Mouse (Mus musculus) embryo, embryonic 10.5 days (tissue): ENCODE results near the gene Lcn12.

Experiments used
- DNase-seq: peaks from one replicate; pipeline ENCODE4 v3.0.0-alpha.2; 2015; ENCODE audit warnings: low spot score

The Lcn12 gene

DNA sequence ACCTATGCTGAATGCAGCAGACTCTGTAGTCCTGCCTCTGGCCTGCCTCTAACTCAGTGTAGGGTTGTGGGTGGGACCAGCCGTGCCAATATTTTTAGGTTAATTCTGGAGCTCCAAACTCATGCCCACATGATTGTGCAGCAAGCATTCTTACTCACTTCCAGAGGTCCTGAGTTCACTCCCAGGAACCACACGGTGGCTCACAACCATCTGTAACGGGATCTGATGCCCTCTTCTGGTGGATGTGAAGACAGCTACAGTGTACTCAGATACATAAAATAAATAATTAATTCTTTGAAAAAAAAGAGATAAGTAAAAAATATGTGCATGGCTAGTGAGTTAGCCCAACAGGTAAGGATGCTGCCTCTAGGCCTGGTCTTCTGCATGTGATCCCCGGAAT, 2.8 kb upstream of the Lcn12 start:
- peak; percentile 66 for DNase-seq

DNA sequence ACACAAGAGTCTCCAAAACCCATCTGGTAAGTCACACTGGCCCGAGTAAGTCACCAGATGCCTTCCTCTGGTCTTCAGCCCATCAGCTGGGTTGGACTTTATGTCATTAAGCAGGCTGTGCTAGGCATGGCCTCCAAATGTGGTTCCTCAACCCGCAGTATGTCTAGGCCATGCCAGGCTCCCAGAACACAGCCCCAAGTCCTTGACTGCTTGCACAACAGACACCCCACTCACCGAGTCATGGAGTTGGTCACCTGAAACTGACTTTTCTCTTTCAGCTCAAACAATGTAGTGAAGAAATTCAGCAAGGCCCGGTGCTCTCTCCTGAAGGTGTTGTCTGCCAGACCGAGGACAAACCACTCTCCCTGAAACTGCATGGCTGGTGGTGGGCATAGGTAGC, 723 bp downstream of the Lcn12 start:
- no peak for DNase-seq

DNA sequence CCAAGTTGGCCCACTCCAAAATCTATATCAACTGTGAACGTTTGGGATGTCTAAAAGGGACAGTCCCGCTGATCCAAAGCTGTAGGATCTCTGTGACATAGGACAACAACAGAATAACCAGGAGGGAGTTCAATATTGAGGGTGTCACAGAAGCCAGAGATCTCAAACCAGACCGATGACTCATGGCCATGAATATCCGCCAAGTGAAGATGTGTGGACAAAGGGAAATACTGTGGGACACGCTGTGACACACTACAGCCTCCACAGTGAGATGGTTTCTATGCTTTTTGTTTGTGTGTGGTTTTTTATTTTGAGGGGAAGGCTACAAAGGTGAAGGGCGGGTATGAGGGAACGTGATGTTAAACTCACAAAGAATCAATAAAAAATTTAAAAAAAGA, 5.0 kb downstream of the Lcn12 start:
- no peak for DNase-seq

DNA sequence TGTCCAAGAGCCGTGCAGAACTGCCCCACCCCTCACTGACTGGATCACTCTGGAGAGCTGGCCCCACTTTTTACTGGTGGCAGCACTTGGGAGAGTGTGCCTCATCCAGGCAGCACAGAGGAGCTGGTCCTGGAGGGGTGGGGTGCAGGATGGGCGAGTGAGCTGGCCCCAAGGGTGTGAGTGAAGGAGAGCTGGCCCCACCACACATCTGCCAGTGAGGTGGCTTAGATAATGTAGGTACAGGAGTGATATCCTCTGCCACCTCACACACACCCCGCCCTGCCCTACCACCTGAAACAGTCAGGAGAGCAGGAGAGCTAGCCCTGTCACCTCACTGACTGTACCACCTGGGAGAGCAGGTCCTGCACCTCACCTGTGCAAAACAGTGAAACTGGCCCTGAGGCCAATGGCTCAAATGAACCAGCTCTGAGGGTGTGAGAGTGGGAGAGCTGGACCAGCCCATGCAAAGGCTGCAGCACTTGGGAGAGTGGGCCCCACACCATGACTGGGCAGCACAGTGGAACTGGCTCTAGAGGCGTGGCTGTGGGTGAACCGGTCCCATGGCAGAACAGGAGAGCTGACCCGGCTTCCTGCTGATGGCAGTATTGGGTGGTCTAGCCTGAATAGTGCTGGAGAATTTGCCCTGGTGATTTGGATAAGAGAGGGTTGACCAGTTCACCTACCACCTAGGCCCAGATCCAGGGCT, 5.6 kb downstream of the Lcn12 start:
- DNase-seq = no peak

DNA sequence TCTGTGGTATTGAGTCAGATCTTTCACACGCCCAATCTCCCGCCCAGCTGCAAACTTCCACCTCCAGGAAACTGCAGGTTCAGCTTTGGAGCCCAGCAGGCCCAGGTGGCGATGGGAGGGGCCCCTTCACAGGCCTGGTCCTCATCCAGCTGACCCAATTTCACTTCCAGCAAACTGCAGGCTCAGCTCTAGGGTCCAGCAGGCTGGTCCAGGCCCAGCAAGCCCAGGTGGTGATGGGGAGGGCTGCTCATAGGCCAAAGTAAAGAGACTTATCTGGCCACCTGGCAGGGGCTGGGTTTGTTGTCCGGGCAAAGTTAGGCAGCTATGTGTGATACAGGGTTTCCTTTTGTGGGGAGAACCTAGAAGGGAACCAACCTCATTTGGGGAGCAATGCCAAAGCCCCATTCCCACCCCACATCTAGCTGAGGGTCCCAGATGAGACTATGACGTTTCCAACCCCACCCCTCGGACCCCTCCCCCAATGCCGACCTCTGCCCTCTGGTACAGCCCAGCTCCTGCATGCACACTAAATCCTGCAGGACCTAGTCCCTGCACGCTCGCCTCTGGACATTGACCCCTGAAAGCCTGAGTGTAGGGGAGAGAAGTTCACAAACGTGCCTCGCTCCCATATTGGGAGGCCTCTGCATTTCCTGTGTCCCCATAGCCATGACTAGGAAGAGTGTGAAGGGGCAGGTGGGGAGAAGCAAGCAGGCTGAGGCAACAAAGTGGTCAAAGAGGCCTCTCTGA, 8.6 kb downstream of the Lcn12 start:
- DNase-seq = no peak

DNA sequence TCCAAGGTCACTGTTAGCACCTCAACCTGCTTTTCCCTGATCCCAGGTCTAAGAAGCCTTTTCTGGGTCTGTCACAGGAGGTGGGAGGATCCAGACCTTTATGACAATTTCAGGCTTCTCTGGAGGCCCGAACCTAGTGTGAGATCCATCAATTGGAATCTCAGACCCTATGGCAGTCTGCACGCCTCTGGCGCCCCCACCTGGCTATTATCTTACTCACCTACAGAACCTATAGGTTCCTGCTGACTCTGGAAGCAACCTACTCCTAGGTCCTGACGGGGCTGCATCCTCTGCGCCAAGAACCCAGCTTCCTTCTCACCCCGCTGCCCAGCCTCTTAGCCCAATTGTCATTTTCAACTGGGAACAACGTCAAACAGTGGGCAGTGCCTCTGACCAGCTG, 10.7 kb downstream of the Lcn12 start:
- peak; percentile 53 for DNase-seq

DNA sequence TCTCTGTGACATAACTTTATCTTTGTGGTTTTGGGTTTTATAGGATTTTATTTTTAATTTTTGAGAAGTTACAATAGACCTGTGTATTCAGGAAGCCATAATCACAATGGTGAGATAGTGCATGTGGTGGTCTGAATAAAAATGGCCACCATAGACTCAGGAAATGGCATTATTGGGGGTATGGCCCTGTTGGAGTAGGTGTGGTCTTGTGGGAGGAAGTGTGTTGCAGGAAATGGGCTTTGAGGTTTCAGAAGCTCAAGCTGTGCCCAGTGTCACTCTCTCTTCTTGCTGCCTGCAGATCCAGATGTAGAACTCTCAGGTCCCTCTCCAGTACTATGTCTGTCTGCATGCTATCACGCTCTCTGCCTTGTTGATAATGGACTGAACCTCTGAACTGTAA, 13.2 kb downstream of the Lcn12 start:
- no peak for DNase-seq

DNA sequence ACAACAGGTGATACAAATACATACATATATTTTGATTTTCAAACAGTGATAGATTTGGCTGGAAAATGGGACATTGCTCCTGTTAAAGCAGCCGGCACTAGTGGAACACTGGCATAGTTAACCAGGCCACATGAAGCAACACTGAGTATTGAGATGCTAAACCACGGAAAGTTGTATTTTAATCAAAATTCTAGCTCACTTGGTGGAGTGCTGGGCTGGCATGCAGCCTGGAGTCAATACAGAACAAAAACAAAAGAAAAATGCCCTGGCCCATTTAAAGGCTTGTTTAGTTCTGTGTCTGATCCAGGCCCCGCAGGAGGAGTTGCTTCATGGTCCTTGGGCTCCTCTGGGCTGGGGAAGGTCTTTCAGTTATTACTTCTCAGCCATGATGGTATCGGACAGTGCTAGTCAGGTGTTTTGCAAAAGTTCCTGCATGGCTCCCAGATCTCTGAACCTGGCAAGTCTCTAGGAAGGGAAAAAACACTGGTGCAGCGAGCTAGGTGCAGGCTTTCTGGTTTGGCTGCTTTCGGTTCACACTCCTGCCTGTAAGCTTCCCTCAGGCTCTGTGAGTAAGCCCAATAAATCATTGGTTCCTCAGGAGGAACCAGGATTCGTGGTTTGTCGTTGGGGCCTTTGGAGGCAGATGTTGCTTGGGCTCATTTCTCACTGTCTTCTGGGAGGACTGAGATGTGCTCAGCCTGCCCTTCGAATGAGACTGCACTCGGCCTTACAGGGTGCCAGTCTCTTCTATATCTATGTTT, 14.0 kb downstream of the Lcn12 start:
- DNase-seq = no peak

DNA sequence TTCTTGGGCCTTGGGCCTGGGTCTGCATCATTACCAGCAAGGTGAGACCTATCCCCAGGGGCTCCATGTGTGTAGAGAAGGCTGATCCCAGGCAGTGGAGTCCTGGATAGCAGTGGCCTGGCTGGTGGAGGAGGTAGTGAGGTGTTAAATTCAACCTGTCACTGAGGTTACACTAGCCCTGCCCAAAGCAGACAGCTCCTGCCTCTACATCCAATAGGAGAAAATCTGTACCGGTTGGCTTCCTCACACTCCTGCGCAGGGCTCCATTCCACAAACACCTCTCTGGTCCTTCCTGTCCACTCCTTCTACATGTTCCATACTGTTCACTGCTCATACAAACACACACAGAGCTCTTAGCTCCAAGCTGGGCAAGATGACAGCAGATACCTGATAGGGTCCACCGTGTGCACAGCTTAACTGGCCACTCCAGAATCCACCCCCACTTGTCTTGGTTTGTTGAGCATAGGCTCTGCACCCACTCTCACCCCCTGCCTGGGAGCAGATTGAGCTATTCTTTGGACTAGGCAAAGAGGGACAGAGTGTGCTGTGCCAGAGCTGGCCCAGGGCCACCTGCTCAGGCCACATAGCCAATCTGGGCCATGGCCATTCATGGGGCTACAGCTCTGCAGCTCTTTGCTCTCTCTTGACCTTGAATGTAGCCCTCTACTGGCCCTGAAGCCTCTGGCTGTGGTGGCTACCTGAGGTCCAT, 15.6 kb downstream of the Lcn12 start:
- DNase-seq = no peak

DNA sequence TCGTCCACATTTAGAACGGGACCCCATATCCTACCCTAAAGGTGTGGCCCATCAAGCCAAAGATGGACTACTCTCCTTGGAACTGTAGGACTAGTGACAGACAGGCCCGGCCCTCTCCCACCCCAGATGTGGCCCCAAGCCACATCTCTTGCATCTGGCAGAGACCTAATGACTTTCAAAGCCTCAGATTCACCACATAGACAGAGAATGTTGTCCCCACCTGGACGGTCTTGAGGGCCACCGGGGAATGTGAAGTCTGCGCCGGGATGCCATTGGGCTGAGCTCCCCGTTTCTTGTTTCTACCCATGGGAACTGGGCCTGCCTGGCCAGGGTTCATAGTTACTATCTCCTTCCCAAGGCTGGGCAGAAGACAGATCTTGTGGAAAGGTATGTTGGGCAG, 16.2 kb downstream of the Lcn12 start:
- no peak for DNase-seq

DNA sequence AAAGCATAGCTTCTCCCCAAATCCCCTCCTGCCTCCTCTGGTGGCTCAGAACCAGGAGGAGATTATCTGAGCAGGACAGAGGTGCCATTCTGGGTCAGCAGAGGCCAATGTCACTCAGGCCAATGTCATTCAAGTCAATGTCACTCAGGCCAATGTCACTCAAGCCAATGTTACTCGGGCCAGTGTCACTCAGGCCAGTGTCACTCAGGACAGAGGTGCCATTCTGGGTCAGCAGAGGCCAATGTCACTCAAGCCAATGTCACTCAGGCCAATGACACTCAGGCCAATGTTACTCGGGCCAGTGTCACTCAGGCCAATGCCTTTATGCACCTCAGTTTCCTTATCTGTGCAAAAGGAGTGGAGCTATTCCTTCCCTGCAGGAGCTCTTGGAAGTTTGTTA, 21.2 kb downstream of the Lcn12 start:
- no peak for DNase-seq

DNA sequence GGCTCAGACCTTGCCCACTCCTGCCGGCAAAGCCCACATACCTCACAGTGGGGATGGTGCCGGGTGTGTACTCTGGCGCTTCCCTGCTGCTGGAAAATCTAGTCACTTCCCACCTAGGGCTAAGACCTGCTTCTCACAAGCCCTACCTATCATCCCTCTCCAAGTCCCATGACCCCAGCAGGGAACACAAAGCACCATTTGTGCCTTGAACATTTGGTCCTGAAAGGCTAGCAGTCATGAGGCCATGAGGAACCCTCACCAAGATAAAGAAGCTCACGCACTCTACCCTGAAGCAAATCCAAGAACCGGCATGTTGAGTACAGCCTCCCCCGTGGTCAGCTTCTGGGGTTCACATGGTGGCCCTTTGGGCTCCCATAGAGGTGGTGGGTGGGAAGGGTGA, 23.7 kb downstream of the Lcn12 start, which contains the start of gene Ptgds:
Ptgds (minus strand) TSS at position 78 of the 400 bp plus-strand sequence.
- DNase-seq = no peak

DNA sequence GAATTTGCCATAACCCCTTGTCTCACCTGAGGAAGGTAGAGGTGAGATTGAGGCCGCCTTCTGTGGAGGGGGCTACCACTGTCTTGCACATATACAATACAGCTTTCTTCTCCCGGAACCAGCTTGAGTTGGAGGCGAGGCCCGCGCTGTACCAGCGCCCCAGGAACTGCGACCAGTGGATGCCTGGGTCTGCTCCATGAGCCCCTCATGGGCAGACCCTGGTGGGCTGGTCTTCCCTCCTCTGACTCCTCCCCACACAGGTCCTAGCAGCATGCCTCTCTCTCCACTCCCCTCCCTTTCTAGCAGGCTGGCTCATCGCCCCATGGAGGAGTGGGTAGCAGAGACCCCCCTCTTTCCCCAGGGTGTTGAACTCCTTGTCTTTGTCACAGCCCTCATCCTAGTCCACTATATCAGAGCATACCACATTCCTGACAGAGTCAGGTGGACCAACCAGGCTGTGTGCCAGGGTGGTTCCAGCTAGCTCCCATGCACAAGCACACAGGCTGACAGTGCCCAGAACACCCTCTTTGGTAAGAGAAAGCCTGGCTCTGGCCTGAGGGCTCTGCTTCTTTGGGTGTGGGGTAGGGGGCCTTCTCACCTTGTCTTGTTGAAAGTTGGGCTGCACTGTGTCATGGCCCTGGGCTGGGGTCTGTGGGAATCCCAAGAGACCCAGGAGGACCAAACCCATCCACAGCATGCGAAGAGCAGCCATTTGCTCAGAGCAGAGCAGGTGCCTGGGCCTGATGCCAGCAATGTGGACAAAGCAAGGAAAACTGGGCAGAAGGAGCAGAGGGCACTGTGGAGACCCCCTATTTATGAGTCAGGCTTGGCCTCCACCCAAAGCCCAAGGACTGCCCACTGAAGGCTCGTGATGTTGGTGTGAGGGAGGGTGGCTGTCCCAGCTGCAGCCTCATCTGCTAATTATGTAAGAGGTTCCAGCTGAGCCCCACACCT, 24.5 kb downstream of the Lcn12 start:
- no peak for DNase-seq

DNA sequence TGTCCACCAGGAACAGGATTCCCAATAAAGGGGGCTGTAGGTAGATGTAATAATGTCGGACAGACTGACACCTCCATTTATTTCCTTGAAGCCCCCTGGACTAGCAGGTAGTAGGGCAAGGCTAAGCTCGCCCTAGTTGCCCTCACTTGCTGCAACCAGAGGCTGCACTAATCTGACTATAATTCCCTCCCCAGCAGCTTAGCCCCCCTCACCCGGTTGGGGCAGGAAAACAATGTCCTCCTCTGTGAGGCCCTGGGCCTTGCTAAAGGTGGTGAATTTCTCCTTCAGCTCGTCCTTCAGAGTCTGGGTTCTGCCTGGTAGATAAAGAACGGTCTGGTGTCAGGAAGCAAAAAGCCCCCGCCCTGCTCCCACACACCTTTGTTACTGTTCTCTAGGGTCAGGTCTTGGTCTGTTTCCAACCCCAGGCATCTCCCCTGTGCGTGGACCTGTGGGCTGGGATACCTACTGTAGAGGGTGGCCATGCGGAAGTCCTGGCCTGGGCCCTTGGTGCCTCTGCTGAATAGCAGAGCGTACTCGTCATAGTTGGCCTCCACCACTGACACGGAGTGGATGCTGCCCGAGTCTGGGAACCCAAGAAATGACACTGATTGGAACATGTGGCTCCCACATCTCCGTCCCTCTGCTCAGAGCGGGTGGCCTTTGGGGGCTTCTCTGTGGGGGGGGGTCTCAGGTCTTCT, 26.0 kb downstream of the Lcn12 start:
- no peak for DNase-seq

DNA sequence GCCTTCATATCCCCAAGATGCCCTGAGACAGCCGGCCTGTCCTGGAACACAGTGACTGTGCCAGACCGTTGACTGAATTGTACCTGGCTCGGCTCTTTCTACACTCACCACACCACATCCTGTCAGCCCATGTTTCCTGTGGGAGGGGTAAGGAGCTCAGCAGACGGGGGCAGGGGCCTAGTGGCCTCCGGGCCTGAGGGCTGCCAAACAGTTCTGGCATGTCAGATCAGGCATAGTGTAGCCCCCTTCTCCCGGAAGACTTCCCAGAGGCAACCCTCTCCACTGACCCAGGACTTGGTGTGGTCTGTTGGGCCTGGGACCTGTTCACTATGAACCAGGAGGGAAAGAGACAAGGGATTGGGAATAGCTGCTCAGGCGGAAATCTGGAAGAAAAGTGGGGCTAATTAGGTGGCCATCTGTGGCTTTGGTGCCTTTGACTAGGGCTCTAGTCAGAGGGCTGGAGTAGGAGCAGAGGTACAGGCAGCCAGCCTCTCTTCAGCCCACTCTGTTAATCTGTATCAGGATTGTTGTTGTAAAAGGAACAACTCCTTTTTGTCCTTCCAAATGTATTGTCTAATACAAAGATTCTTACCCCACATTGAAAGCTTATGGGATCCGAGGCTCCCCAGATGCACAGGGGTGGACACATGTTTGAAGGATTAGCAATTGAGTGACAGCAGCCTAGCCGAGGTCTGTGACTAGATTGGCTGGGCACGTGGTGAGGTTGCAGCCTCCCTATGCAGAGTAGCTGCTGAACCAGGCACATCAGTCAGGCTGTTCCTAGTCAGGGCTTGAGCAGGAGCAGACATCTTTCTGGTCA, 27.7 kb downstream of the Lcn12 start:
- DNase-seq = peak; percentile 6

DNA sequence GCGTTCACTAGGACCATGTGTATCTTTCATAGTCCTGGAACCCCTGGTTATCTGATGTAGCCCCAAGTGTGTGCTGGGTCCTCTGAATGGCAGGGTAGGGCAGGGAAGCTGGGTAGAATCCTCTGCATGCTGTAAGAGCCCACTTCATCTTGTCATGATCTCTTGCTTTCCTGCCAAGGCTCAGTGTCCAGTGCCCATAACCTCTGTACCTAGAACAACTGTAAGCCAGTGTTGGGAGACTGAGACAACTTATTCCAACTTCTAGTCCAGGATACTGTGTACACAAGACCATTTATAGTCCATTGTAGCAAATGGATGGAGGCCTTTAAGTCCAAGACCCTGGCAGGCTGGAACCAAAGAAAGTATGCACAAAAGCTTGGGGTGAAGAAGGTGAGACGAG, 28.5 kb downstream of the Lcn12 start:
- DNase-seq = no peak

DNA sequence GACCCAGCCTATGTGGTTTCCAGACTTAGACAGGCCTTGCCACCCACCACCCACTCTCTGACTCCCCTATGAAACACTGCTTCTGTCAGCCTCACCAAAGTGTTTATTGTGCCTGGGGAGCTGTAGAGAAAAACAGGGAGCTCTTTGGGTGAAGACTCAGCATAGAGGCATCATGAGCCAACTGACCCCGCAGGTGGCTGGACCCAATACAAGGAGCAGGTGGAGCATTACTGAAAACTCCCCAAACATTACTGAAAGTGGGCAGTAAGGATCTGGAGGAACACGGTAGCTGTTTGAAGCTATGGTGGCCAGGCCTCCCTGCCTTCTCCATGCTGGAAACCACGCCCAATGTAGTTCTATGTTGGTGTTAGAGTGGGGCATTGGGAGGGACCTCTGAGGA, 30.1 kb downstream of the Lcn12 start:
- DNase-seq = no peak

DNA sequence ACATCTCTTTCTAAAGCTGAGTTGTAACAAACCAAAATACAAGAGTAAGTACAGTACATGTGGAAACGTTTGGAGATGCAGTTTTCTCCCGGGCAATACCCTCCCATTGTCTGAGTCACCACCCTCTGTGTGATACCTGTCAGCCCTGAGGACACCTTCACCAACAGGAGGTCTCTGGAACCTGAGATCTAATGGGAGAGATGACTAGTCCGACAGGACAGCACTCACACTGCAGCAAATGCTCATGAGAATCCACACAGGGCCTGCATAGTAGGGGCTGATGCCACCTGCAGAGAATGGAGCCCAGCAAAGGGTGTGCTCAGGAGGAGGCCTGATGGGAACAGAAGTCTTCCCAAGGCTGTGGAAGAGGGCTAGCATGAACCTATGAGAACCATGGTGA, 32.3 kb downstream of the Lcn12 start:
- no peak for DNase-seq

DNA sequence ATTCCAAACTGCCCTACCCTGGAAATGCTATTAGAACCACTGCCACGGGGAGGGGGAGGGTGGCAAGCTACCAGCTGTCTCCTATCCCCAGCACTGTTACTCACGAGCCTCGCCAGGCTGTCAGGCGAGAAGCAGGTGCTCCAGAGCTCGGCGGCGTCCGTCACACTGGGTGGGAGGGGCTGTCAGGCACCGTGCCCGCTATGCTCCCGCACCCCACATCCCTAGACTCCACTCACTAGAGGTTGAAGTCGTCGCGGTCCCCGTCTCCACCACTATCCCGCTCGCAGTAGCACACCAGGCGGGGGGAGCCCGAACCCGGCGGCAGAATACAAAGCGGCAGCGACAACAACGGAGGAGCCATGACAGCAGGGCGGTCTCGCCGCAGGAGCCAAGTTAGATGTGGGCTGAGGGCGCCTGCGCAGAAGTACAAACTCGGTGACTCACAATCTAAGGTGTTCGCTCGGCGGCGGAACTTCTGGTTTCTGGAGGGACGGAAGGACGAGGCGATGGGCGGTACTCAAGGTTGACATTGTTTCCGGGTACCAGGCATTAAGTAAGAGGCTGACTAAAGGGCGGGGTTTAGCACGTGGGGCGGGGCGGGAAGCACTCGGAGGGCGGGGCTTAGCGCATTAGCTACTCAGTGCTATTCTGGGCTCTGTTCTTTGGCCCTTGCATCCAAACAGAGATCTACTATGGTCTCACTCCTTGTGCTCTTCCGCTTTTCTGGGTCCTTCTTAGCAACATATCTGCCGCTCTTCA, 33.0 kb downstream of the Lcn12 start, which contains the start of gene Paxx:
Paxx (minus strand) TSS at position 544 of the 759 bp plus-strand sequence.
- peak; percentile 95 for DNase-seq
